Mouse (Mus musculus): ENCODE results near the gene Abca7.

GRCm38 (mm10) chr10:79976722-79977107 is 19.6 kb upstream of the Abca7 start:
- no peak for TF ChIP-seq POLR2A (IDR thresholded peaks at IDR 0.05; ENCODE audit: control insufficient read depth, extremely low read depth, insufficient read depth, low read length, poor library complexity)
- TF ChIP-seq CTCF (IDR thresholded peaks at IDR 0.05; ENCODE audit: borderline replicate concordance, control insufficient read depth, extremely low read depth, insufficient read depth, low read length, poor library complexity), result no peak
